Mouse (Mus musculus) brown adipose tissue, adult 24 weeks (tissue): ENCODE measurements around the gene Agxt2. TPM values are rescaled to one million over a fixed set of nuclear protein-coding genes. Genes with fewer than 3 reads are reported as not detected.

Experiments used
- H3K27ac ChIP-seq: fragments of 200-500 bp; replicated peaks from 2 replicates; pipeline ENCODE4 v1.5.1; 2012; ENCODE audit warnings: low read depth, mild to moderate bottlenecking, low read length
- H3K4me1 ChIP-seq: fragments of 200-500 bp; 2 replicates; pipeline ENCODE4 v1.6.1; 2012; ENCODE audit warnings: low read length, mixed read lengths; ENCODE audit not compliant: control insufficient read depth, insufficient read depth, insufficient read length
- H3K4me3 ChIP-seq: fragments of 200-500 bp; 2 replicates; pipeline ENCODE4 v1.5.1; 2012; ENCODE audit warnings: low read depth, mild to moderate bottlenecking, low read length, moderate library complexity; ENCODE audit not compliant: insufficient read depth
- polyA plus RNA-seq: library from polyadenylated mRNA; stranded (reverse); fragments of >200 nt; gene quantifications from 2 replicates; pipeline ENCODE4 v1.2.4, GENCODE M21; 2012; ENCODE audit not compliant: missing spikeins, insufficient read depth, insufficient read length

Gene Agxt2
- not detected in 2 replicates for polyA plus RNA-seq

- Histone ChIP-seq H3K27ac (no peak within 1 kb of the TSS), H3K4me1 (no peaks in the 10 kb centered on the region), H3K4me3 (no peak within 1 kb of the TSS)
Measured at GRCm38 (mm10) chr15:10358039-10358948, at the start of gene Agxt2. Gene Agxt2 (plus strand): TSS chr15:10358532.

DNA sequence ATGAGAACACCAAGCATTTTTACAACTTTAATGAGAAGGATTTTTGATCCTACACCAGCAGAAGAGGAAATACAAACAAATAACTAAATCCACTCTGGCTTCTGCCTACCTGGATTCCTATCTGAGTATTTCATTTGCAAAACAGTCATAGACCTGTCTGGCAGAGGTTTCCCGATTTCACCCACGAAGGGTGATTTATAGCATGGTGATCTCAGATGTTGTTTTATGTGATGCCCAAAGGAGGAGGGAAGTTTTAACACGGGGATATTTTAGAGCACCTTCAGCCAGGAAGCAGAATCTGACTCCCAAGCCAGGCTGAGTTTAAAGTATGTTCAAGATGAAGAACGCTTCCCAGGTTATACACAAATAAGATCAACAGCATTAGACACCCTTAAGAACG is 46.5 kb upstream of the Agxt2 start:
- H3K4me1 ChIP-seq: no peaks in the 10 kb centered on the region
- H3K4me3 ChIP-seq: no peak overlapping the region
- H3K27ac ChIP-seq: no peak overlapping the region

- H3K27ac ChIP-seq: no peak overlapping the region
- H3K4me1 ChIP-seq: no peaks in the 10 kb centered on the region
- no peak overlapping the region for H3K4me3 ChIP-seq
Measured at GRCm38 (mm10) chr15:10313522-10314455, 44.5 kb upstream of the Agxt2 start.

DNA sequence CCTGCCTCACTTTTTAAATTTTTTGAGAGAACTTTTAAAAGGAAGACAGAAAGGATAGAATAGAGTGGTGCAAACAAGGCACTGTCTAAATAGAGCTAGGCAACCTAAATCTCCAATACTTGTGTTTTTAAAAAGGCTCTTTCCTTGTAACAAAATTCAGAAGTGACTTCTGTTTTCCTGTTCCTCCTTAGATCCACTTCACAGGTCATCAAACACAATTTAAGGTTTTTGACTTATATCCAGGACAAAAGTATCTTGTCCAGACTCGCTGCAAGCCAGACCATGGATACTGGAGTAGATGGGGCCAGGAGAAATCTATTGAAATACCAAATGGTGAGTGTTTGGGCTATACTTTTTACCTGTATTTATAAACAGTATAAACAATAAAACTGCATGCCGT is 33.3 kb upstream of the Agxt2 start, which contains the start of gene Gm21973:
Gene Gm21973 (plus strand): TSS at position 301 of the 400 bp plus-strand sequence.
- Histone ChIP-seq H3K4me3 (no peak within 1 kb of the TSS), H3K27ac (no peak within 1 kb of the TSS), H3K4me1 (no peaks in the 10 kb centered on the region)

DNA sequence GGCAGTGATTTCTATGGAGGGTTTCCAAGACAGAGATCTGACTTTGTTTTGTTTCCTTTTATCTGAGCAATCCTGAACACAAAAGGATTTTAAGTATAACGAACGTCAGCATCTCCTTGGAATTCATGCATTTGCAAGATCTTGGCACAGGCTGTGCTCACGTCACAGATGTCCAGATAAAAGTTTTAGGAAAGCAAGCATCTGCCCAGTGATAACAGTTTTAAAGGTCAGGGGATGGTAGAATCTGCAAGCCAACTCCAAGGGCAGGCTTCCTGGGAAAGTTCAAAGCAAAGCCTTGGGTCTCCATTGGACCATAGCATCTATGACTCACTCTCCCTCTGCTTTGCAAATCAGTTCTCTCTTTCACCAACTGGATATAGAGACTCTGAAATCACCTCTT is 27.7 kb upstream of the Agxt2 start:
- Histone ChIP-seq H3K4me3 (no peak overlapping the region), H3K27ac (no peak overlapping the region), H3K4me1 (no peaks in the 10 kb centered on the region)

- Histone ChIP-seq H3K27ac (no peak overlapping the region), H3K4me3 (no peak overlapping the region), H3K4me1 (no peaks in the 10 kb centered on the region)
Measured at GRCm38 (mm10) chr15:10332566-10332965, 25.8 kb upstream of the Agxt2 start.

- Histone ChIP-seq H3K4me3 (no peak overlapping the region), H3K27ac (no peak overlapping the region), H3K4me1 (no peaks in the 10 kb centered on the region)
Measured at GRCm38 (mm10) chr15:10338606-10339005, 19.7 kb upstream of the Agxt2 start.

- Histone ChIP-seq H3K4me3 (no peak overlapping the region), H3K27ac (no peak overlapping the region), H3K4me1 (no peaks in the 10 kb centered on the region)
Measured at GRCm38 (mm10) chr15:10347044-10347443, 11.3 kb upstream of the Agxt2 start.

GRCm38 (mm10) chr15:10366331-10366730 is 8.0 kb downstream of the Agxt2 start:
- H3K27ac ChIP-seq: no peak overlapping the region
- no peaks in the 10 kb centered on the region for H3K4me1 ChIP-seq
- no peak overlapping the region for H3K4me3 ChIP-seq

- H3K4me3 ChIP-seq: no peak overlapping the region
- no peak overlapping the region for H3K27ac ChIP-seq
- H3K4me1 ChIP-seq: no peaks in the 10 kb centered on the region
Measured at GRCm38 (mm10) chr15:10375404-10375803, 17.1 kb downstream of the Agxt2 start.

DNA sequence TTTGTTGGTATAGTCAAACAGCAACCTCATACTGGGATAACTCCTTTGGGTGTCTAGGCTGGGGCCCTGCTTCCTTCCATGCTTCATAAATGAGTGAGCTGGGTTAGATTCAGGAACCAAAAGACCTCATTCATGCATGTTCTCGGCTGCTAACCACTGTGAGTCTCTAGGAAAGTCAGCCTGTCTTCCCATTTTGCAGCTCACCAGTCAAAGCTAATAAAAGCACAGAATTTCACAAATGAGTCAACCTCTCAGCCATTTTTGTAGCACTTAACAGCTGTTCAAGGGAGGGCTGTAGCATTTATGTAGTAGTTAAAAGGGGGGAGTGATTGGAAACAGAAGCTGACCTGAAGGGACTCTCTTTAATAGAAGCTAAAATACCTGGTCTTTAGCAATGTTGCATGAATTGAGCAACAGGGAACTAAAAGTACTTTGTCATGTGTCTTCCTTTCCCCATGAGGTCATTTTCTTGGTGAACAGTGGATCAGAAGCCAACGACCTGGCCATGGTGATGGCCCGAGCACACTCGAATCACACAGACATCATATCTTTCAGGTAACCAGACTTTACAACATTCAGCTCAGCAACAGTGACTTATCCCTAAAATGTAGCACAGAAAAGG is 20.1 kb downstream of the Agxt2 start:
- Histone ChIP-seq H3K27ac (no peak overlapping the region), H3K4me1 (no peaks in the 10 kb centered on the region), H3K4me3 (no peak overlapping the region)

- Histone ChIP-seq H3K27ac (no peak overlapping the region), H3K4me3 (no peak overlapping the region)
Measured at GRCm38 (mm10) chr15:10379757-10380458, 21.6 kb downstream of the Agxt2 start.

GRCm38 (mm10) chr15:10387263-10387662 is 28.9 kb downstream of the Agxt2 start:
- H3K4me1 ChIP-seq: no peaks in the 10 kb centered on the region
- no peak overlapping the region for H3K27ac ChIP-seq
- H3K4me3 ChIP-seq: no peak overlapping the region

More at GRCm38 (mm10) chr15:10379757-10380458, 21.6 kb downstream of the Agxt2 start:
- H3K4me1 ChIP-seq: no peaks in the 10 kb centered on the region

GRCm38 (mm10) chr15:10399795-10400194 is 41.5 kb downstream of the Agxt2 start:
- no peak overlapping the region for H3K27ac ChIP-seq
- H3K4me3 ChIP-seq: no peak overlapping the region
- H3K4me1 ChIP-seq: no peaks in the 10 kb centered on the region
